Mouse (Mus musculus) olfactory bulb, adult 2 months (tissue): Measurements from ENCODE around the gene Ssr2.

Source experiments
- CTCF ChIP-seq: fragments of 200-500 bp; IDR thresholded peaks from 2 replicates; pipeline ENCODE4 v1.5.1; 2012; ENCODE audit warnings: low read depth, mild to moderate bottlenecking, low read length, moderate library complexity; ENCODE audit not compliant: insufficient read depth
- POLR2A ChIP-seq: fragments of 200-500 bp; IDR thresholded peaks from 2 replicates; pipeline ENCODE4 v1.6.1; 2012; ENCODE audit warnings: mild to moderate bottlenecking, low read depth, low read length, moderate library complexity; ENCODE audit not compliant: insufficient read depth

GRCm38 (mm10) chr3:88566116-88566515 lies 9.6 kb upstream of the Ssr2 start:
- TF ChIP-seq CTCF (no peak), POLR2A (no peak)
